Mouse (Mus musculus) embryo, embryonic 10.5 days (tissue): ENCODE measurements around the gene Lekr1.

Experiments used
- DNase-seq: peaks from one replicate; pipeline ENCODE4 v3.0.0-alpha.2; 2015; ENCODE audit warnings: low spot score

Lekr1 gene

DNA sequence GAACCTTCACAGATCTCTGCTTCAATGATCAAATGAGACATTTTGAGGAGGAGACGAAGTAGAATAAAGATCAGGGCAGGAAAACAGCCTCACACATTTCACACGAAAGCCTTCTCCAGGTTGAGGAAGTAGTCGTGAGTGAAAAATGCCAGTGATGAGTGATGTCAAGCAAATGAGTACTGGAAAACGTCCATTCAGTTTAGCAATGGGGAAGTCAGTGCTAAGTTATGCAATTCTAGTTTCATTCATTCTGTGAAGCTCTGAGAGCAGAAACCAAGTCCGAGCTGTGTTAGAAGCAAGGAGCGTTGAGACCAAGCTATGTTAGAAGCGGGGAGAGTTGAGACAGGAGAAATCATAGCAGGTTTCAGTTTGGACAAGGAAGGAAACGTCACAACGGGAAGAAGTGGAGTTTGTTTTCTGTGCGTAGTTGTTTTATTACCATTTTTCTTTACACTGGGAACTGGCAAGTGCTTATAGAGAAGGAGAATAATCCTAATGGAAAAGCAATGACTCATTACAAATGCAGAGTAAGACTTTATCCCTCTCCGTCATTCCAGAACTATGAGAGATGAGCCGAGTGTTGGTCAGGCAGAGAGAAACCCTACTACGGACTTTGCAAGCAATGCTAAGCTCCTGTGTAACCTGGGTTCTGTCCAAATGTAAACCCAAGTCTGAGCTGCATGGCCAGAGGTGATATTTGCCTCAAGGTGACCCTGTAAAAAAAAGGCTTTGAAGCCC lies 207.2 kb downstream of the Lekr1 start:
- no peak for DNase-seq
